Mouse (Mus musculus) brain, embryonic 14.5 days (tissue): ENCODE results near the gene Arhgap10.

ENCODE experiments used
- CTCF ChIP-seq: fragments of 200-500 bp; IDR thresholded peaks from 2 replicates; pipeline ENCODE4 v1.5.1; 2012; ENCODE audit warnings: inconsistent platforms, mild to moderate bottlenecking, moderate library complexity, borderline replicate concordance; ENCODE audit not compliant: insufficient read depth, insufficient read length; ENCODE audit errors: extremely low read depth
- POLR2A ChIP-seq: fragments of 200-500 bp; IDR thresholded peaks from 2 replicates; pipeline ENCODE4 v1.6.1; 2012; ENCODE audit warnings: mild to moderate bottlenecking, inconsistent platforms, borderline replicate concordance; ENCODE audit not compliant: poor library complexity, insufficient read depth, insufficient read length, severe bottlenecking; ENCODE audit errors: extremely low read depth

- TF ChIP-seq CTCF, result no peak
- TF ChIP-seq POLR2A, result no peak
Measured at GRCm38 (mm10) chr8:77231211-77231610, 286.5 kb downstream of the Arhgap10 start.
